Mouse (Mus musculus): ENCODE measurements around the gene Trappc4. TPM values are rescaled to one million over a fixed set of nuclear protein-coding genes. Genes with fewer than 3 reads are reported as not detected.

The Trappc4 gene
- polyA plus RNA-seq, 1 experiment from 2014 or later, result 165 TPM

Small RNA genes within 50 kb of the gene (microRNA-seq; reads per million reads assigned to microRNA genes)
- not detected for gene Mir7085

Other genes starting within 250 kb of the Trappc4 start
- 17.3 and 19.5 TPM in 2 replicates for gene Cbl, start 173.6 kb downstream of the Trappc4 start, polyA plus RNA-seq (2015; fragmentation: Nextera tagmentation; extraction: Ambion mirVana)
- gene Ccdc153, start 166.9 kb downstream of the Trappc4 start, polyA plus RNA-seq (2015; fragmentation: Nextera tagmentation; extraction: Ambion mirVana), result not detected in 2 replicates
- 0.37 TPM in 1 of 2 replicates, not detected in the other for gene Pdzd3, start 156.1 kb downstream of the Trappc4 start, polyA plus RNA-seq (2015; fragmentation: Nextera tagmentation; extraction: Ambion mirVana)
- gene Nlrx1, start 139.0 kb downstream of the Trappc4 start, polyA plus RNA-seq (2015; fragmentation: Nextera tagmentation; extraction: Ambion mirVana), result 8.2 and 9.8 TPM in 2 replicates
- gene Abcg4, start 119.0 kb downstream of the Trappc4 start, polyA plus RNA-seq (2015; fragmentation: Nextera tagmentation; extraction: Ambion mirVana), result 6.1 and 6.5 TPM in 2 replicates
- gene Hinfp, start 101.9 kb downstream of the Trappc4 start, polyA plus RNA-seq (2015; fragmentation: Nextera tagmentation; extraction: Ambion mirVana), result 27.9 and 30.6 TPM in 2 replicates
- 8.3 TPM in 2 replicates for gene C2cd2l, start 87.3 kb downstream of the Trappc4 start, polyA plus RNA-seq (2015; fragmentation: Nextera tagmentation; extraction: Ambion mirVana)
- gene Dpagt1, start 81.6 kb downstream of the Trappc4 start, polyA plus RNA-seq (2015; fragmentation: Nextera tagmentation; extraction: Ambion mirVana), result 38.4 and 40.5 TPM in 2 replicates
- 365 and 385 TPM in 2 replicates for gene H2afx, start 72.9 kb downstream of the Trappc4 start, polyA plus RNA-seq (2015; fragmentation: Nextera tagmentation; extraction: Ambion mirVana)
- gene Hmbs, start 63.4 kb downstream of the Trappc4 start, polyA plus RNA-seq (2015; fragmentation: Nextera tagmentation; extraction: Ambion mirVana), result 114 and 119 TPM in 2 replicates
- gene Vps11, start 45.9 kb downstream of the Trappc4 start, polyA plus RNA-seq (2015; fragmentation: Nextera tagmentation; extraction: Ambion mirVana), result 27.7 and 28.2 TPM in 2 replicates
- gene Hyou1, start 28.1 kb downstream of the Trappc4 start, polyA plus RNA-seq (2015; fragmentation: Nextera tagmentation; extraction: Ambion mirVana), result 30.8 and 31.6 TPM in 2 replicates
- 12.2 and 13.4 TPM in 2 replicates for gene Slc37a4, start 10.7 kb downstream of the Trappc4 start, polyA plus RNA-seq (2015; fragmentation: Nextera tagmentation; extraction: Ambion mirVana)
- 2,222 and 2,384 TPM in 2 replicates for gene Rps25, start 461 bp downstream of the Trappc4 start, polyA plus RNA-seq (2015; fragmentation: Nextera tagmentation; extraction: Ambion mirVana)
- gene Ccdc84, start 11.0 kb upstream of the Trappc4 start, polyA plus RNA-seq (2015; fragmentation: Nextera tagmentation; extraction: Ambion mirVana), result 33.3 and 35.3 TPM in 2 replicates
- not detected in 2 replicates for gene Foxr1, start 33.5 kb upstream of the Trappc4 start, polyA plus RNA-seq (2015; fragmentation: Nextera tagmentation; extraction: Ambion mirVana)
- 2.8 and 2.9 TPM in 2 replicates for gene Upk2, start 47.4 kb upstream of the Trappc4 start, polyA plus RNA-seq (2015; fragmentation: Nextera tagmentation; extraction: Ambion mirVana)
- gene Bcl9l, start 75.2 kb upstream of the Trappc4 start, polyA plus RNA-seq (2015; fragmentation: Nextera tagmentation; extraction: Ambion mirVana), result 18.2 and 19.3 TPM in 2 replicates
- gene Cxcr5, start 154.3 kb upstream of the Trappc4 start, polyA plus RNA-seq (2015; fragmentation: Nextera tagmentation; extraction: Ambion mirVana), result 0.10 TPM in 1 of 2 replicates, not detected in the other
- 28.3 and 29.2 TPM in 2 replicates for gene Ddx6, start 197.3 kb upstream of the Trappc4 start, polyA plus RNA-seq (2015; fragmentation: Nextera tagmentation; extraction: Ambion mirVana)

All from embryonic facial prominence, embryonic 13.5 days (tissue).